Mouse (Mus musculus) limb, embryonic 12.5 days (tissue): ENCODE data around the gene Fam173a. TPM values are rescaled to one million over a fixed set of nuclear protein-coding genes. Genes with fewer than 3 reads are reported as not detected.

Source experiments
- ATAC-seq: fragments of 200-750 bp; cut with Nextera tagmentation; 2 replicates; pipeline ENCODE4 v1.8.0; 2017; ENCODE audit warnings: low read depth, moderate TSS enrichment; ENCODE audit not compliant: insufficient number of reproducible peaks, insufficient read depth, low FRiP score, low TSS enrichment
- H3K27ac ChIP-seq: fragments of 300-500 bp; sonication (generic); 2 replicates; pipeline ENCODE4 v1.5.1; 2016; ENCODE audit warnings: mild to moderate bottlenecking, moderate library complexity
- H3K27me3 ChIP-seq: fragments of 300-500 bp; sonication (generic); 2 replicates; pipeline ENCODE4 v1.6.1; 2016; ENCODE audit warnings: mild to moderate bottlenecking, moderate library complexity
- H3K36me3 ChIP-seq: fragments of 300-500 bp; sonication (generic); 2 replicates; pipeline ENCODE4 v1.6.1; 2016; ENCODE audit warnings: mild to moderate bottlenecking, moderate library complexity
- H3K4me1 ChIP-seq: fragments of 300-500 bp; sonication (generic); replicated peaks from 2 replicates; pipeline ENCODE4 v1.6.1; 2016
- H3K4me2 ChIP-seq: fragments of 300-500 bp; sonication (generic); 2 replicates; pipeline ENCODE4 v1.6.1; 2016; ENCODE audit warnings: mild to moderate bottlenecking, moderate library complexity
- H3K4me3 ChIP-seq: fragments of 300-500 bp; sonication (generic); replicated peaks from 2 replicates; pipeline ENCODE4 v1.5.1; 2016; ENCODE audit warnings: mild to moderate bottlenecking
- H3K9ac ChIP-seq: fragments of 300-500 bp; sonication (generic); replicated peaks from 2 replicates; pipeline ENCODE4 v1.6.1; 2016; ENCODE audit warnings: mild to moderate bottlenecking, moderate library complexity
- H3K9me3 ChIP-seq: fragments of 300-500 bp; sonication (generic); 2 replicates; pipeline ENCODE4 v1.6.1; 2016; ENCODE audit warnings: mild to moderate bottlenecking, moderate library complexity
- WGBS: fragments of 180-500 bp; shearing (Covaris S2); methylation state at CpG from one replicate; pipeline ENCODE4 v1.1.7; 2016; 5-methylcytosine and 5-hydroxymethylcytosine counted together
- polyA plus RNA-seq: library from polyadenylated mRNA; unstranded; fragments of >200 nt; fragmentation: Nextera tagmentation; extraction: Ambion mirVana; gene quantifications from 2 replicates; pipeline ENCODE4 v1.2.1, GENCODE M21; 2016

Gene Fam173a
- polyA plus RNA-seq, 1 experiment from 2014 or later, result 68.3 TPM

DNA sequence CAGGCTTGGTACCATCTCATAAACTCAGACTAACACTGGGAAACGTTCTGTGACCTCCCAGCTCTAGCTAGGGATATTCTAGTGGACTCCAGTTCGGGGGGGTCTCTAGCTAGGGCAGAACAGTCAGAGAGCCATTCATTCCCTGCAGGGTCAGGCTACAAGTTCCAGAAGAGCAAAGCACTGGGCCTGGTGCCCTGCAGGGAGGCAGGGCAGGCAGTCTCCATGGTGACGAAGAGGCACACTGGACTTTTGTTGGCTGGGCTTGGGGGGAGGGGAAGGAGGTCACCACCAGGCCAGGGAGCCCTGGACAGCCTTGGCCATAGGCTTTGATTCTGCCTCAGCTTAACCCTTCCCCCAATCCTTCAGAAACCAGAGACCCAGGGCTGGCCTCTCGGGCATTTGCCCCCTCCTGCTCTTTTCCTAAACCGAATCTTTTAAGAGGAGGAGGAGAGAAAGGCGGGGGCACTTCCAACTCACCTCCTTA lies 3.0 kb upstream of the Fam173a start, which contains the start of gene AC134908.4:
AC134908.4 (minus strand) TSS at position 51 of the 484 bp plus-strand sequence.
- peaks cover 50% of the 10 kb centered on the region for H3K4me1 ChIP-seq
- peak within 1 kb of the TSS; percentile 84 for H3K4me3 ChIP-seq
- H3K27ac ChIP-seq, result peak within 1 kb of the TSS; percentile 69; the same call in 1 of the 2 replicates
- ATAC-seq, result no peak
- 0 out of 2 replicates have a peak, but pooled peaks cover 10% of the 10 kb centered on the region for H3K36me3 ChIP-seq
- 5% methylated on average over 6 of the region's 6 CpGs for WGBS
- peak within 1 kb of the TSS; percentile 79 for H3K9ac ChIP-seq
- no peaks in the 10 kb centered on the region for H3K27me3 ChIP-seq
- peak within 1 kb of the TSS; percentile 99 for H3K4me2 ChIP-seq
- no peaks in the 10 kb centered on the region for H3K9me3 ChIP-seq

GRCm38 (mm10) chr17:25794998-25795397 lies 2.3 kb upstream of the Fam173a start:
- Histone ChIP-seq H3K27me3 (no peaks in the 10 kb centered on the region), H3K4me2 (peak overlapping the region; percentile 99), H3K4me3 (peak overlapping the region; percentile 84), H3K9ac (peak overlapping the region; percentile 79; the same call in 1 of the 2 replicates), H3K36me3 (0 out of 2 replicates have a peak, but pooled peaks cover 10% of the 10 kb centered on the region), H3K9me3 (no peaks in the 10 kb centered on the region), H3K4me1 (peaks cover 52% of the 10 kb centered on the region), H3K27ac (0 out of 2 replicates have a peak overlapping the region, but pooled peaks have one; percentile 69)
- ATAC-seq, result no peak
- 83% methylated on average over 17 of the region's 17 CpGs for WGBS

DNA sequence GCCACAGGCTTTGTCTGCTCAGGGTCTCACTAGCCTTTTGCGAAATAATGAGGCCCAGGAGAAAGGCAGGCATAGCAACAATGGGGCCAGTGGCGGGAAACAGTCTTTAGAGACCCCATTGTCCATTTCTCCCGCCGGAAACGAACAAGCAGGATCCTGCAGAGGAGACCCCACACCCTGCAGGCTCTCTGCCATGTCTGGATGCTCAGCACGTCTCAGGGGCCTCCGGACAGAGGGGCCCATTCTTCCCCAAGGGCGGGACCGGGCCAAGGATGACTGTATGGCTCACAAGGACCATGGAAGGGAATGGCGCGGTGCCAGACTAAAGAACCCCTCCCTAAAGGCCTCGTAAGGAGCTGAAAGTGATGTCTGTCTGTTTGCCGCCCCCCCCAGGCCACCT lies 1.5 kb upstream of the Fam173a start:
- Histone ChIP-seq H3K27ac (no peak overlapping the region), H3K9ac (no peak overlapping the region), H3K9me3 (no peaks in the 10 kb centered on the region), H3K27me3 (no peaks in the 10 kb centered on the region), H3K36me3 (peaks cover 17% of the 10 kb centered on the region), H3K4me1 (peaks cover 52% of the 10 kb centered on the region), H3K4me2 (no peak overlapping the region), H3K4me3 (no peak overlapping the region)
- no peak for ATAC-seq
- 83% methylated on average over 13 of the region's 13 CpGs for WGBS

DNA sequence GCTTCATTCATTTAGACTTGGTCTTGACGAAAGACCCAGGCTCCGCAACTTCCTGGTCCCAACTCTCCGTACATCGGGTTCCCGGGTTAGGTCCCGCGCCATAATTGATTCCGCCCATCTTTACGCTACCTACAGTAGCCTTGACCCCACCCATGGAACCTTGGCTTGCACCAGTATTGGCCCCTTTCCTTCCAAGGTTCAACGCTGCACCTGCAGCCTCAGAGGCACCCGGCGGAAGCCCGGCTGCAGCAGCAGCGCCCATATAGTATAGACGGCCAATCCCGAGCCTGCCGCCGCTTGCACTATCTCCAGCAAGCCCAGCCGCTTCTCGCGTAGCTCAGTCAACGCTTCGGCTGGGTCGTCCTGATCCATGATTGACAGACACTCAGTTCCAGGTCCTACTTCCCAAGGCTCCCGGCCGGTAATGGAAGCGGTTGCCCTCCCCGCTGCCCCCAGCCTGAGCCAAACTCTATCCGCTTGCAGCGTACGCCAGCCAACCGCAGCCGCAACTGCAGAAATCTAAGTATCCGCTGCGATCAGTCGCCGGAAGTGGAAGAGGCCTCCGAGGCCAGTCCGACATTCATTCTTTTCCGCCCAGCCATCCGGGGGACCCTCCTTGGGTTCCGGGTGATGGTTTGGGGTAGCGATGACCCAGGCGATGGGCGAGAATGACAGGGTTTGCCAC lies 716 bp downstream of the Fam173a start:
- Histone ChIP-seq H3K27me3 (no peaks in the 10 kb centered on the region), H3K27ac (peak overlapping the region; percentile 89), H3K36me3 (peaks cover 36% of the 10 kb centered on the region), H3K9me3 (no peaks in the 10 kb centered on the region), H3K4me3 (peak overlapping the region; percentile 80), H3K9ac (peak overlapping the region; percentile 81), H3K4me2 (peak overlapping the region; percentile 87), H3K4me1 (peaks cover 47% of the 10 kb centered on the region)
- ATAC-seq, result peak; percentile 13; the same call in 1 of the 2 replicates
- WGBS, result under 1% methylated on average over 45 of the region's 45 CpGs

GRCm38 (mm10) chr17:25791320-25791842 lies 1.3 kb downstream of the Fam173a start:
- H3K4me3 ChIP-seq, result peak overlapping the region; percentile 80
- no peaks in the 10 kb centered on the region for H3K27me3 ChIP-seq
- 31% methylated on average over 19 of the region's 19 CpGs for WGBS
- peak overlapping the region; percentile 87 for H3K4me2 ChIP-seq
- H3K36me3 ChIP-seq, result peaks cover 41% of the 10 kb centered on the region
- peak overlapping the region; percentile 89 for H3K27ac ChIP-seq
- H3K9ac ChIP-seq, result peak overlapping the region; percentile 81
- H3K9me3 ChIP-seq, result no peaks in the 10 kb centered on the region
- no peak for ATAC-seq
- H3K4me1 ChIP-seq, result peaks cover 46% of the 10 kb centered on the region

DNA sequence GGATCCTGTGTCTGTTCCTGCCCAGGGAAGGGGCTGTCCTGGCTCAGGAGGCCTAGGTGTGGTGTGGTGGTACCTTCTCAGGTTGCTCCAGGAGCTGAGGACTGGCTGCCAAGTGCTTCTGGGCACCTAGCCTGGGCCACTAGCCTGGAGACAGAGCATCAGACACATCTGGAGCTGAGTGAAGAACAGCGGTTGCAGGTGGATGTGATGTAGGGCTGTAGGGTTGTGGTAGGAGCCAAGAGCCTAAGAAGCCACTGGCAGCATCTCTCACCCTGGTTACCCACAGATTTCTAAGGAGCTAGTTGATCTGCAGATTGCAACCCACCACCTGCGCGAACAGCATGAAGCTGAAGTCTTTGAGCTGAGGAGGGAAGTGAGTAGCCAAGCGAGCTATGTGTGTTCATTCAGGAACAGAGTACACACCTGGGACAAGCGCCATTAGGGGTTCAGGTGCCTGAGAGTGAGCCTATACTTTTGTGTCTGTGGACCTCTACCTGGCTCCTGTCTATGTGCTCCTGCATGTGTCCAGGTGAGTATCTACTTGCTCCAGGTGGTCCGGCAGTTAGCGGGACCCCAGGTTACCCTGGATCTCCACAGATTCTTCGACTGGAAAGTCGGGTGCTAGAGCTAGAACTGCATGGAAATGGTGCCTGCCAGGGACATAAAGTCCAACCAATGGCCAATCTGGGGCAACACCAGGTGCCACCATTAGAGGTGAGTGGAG lies 5.8 kb downstream of the Fam173a start:
- WGBS, result 87% methylated on average over 9 of the region's 9 CpGs
- H3K27ac ChIP-seq, result no peak overlapping the region
- peaks cover 56% of the 10 kb centered on the region for H3K36me3 ChIP-seq

DNA sequence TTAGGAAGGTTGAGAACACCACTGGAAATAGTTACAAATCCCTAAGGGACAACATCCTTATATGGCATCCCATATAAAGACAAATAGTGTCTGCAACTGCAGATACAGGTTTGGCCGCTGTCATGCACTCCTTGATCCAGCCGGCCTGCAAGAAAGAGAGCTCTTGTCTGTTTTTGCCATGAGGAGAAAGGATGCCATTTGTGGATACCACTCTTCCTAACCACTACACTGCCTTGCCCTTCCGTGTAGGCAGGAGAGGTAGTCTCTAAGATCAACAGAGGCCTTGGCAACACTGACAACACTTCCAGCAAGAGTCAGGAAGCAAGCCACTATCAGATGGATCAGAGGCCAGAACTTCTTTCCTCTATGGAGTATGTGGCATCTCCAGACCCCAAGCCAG lies 6.4 kb downstream of the Fam173a start, which contains the start of gene Ccdc78:
Ccdc78 (plus strand) TSS at position 301 of the 400 bp plus-strand sequence.
- Histone ChIP-seq H3K27me3 (no peaks in the 10 kb centered on the region), H3K4me2 (peak within 1 kb of the TSS; percentile 82), H3K9ac (peak within 1 kb of the TSS; percentile 78), H3K27ac (peak within 1 kb of the TSS; percentile 95), H3K4me3 (peak within 1 kb of the TSS; percentile 64), H3K4me1 (peaks cover 32% of the 10 kb centered on the region), H3K36me3 (peaks cover 63% of the 10 kb centered on the region), H3K9me3 (no peaks in the 10 kb centered on the region)
- 85% methylated on average over 3 of the region's 3 CpGs for WGBS
- ATAC-seq, result no peak

More for the DNA sequence above, 5.8 kb downstream of the Fam173a start:
- Histone ChIP-seq H3K27me3 (no peaks in the 10 kb centered on the region), H3K4me2 (no peak overlapping the region), H3K9me3 (no peaks in the 10 kb centered on the region), H3K9ac (no peak overlapping the region), H3K4me1 (peaks cover 36% of the 10 kb centered on the region), H3K4me3 (no peak overlapping the region)
- ATAC-seq, result no peak

- peak within 1 kb of the TSS; percentile 78 for H3K9ac ChIP-seq
- H3K9me3 ChIP-seq, result no peaks in the 10 kb centered on the region
- peaks cover 72% of the 10 kb centered on the region for H3K36me3 ChIP-seq
- peak within 1 kb of the TSS; percentile 82 for H3K4me2 ChIP-seq
- ATAC-seq, result peak; percentile 82
- under 1% methylated on average over 23 of the region's 23 CpGs for WGBS
- H3K27ac ChIP-seq, result peak within 1 kb of the TSS; percentile 95
- peaks cover 24% of the 10 kb centered on the region for H3K4me1 ChIP-seq
- H3K27me3 ChIP-seq, result no peaks in the 10 kb centered on the region
- H3K4me3 ChIP-seq, result peak within 1 kb of the TSS; percentile 64
These were observed 7.4 kb downstream of the Fam173a start, which contains the start of gene Haghl for GRCm38 (mm10) chr17:25785281-25785745. Gene Haghl (minus strand): TSS chr17:25785673.

DNA sequence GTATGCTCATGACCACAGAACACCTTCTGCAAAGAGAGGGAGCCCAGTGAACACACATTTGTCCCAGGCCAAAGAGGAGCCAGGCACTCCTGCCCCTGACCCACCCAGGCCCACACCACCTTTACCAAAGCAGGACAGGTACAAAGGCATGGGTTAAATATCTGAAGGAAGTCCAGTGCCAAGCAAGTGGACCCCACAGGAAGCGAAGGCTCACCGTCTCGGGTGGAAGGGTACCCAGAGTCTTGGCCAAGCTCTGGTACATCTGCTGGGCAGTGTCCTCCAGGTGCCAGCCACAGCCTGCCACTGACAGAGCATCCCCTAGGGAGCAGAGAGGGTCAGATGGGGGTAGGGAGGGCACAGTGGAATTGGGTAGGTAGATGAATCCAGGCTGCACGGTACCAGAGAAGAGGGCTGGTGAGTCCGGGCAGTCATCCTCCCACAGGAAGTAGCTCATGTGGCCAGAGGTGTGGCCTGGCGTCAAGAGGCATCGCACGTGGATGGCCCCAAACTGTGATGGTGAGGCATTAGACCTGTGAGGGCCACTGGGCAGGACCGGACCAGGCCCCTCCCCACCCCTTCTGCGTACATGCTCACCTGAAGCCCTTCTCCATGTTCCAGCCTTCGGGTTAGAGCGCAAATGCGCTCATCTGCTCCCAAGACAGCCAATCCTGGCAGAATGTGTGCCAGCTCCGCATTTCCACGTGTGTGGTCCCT lies 8.7 kb downstream of the Fam173a start:
- peak overlapping the region; percentile 95; the same call in 1 of the 2 replicates for H3K27ac ChIP-seq
- peaks cover 72% of the 10 kb centered on the region for H3K36me3 ChIP-seq
- peak overlapping the region; percentile 64 for H3K4me3 ChIP-seq
- H3K9ac ChIP-seq, result peak overlapping the region; percentile 78
- H3K9me3 ChIP-seq, result no peaks in the 10 kb centered on the region
- H3K27me3 ChIP-seq, result no peaks in the 10 kb centered on the region
- no peak for ATAC-seq
- H3K4me1 ChIP-seq, result peaks cover 24% of the 10 kb centered on the region
- 79% methylated on average over 15 of the region's 15 CpGs for WGBS
- H3K4me2 ChIP-seq, result peak overlapping the region; percentile 82

- Histone ChIP-seq H3K27me3 (no peaks in the 10 kb centered on the region), H3K36me3 (peaks cover 66% of the 10 kb centered on the region), H3K27ac (no peak overlapping the region), H3K4me1 (peaks cover 24% of the 10 kb centered on the region), H3K4me2 (no peak overlapping the region), H3K4me3 (no peak overlapping the region), H3K9ac (no peak overlapping the region), H3K9me3 (no peaks in the 10 kb centered on the region)
- 85% methylated on average over 7 of the region's 7 CpGs for WGBS
- ATAC-seq, result no peak
These were observed 9.6 kb downstream of the Fam173a start for GRCm38 (mm10) chr17:25783086-25783485.
